Mouse (Mus musculus) right cerebral cortex, postnatal 10 days (tissue): ENCODE measurements around the gene Glmn.

Source experiments
- DNase-seq, 2 experiments: peaks; one replicate each; pipeline ENCODE4 v3.0.0; 2021; ENCODE audit warnings: low spot score in 2 of 2

The Glmn gene

GRCm38 (mm10) chr5:107516087-107516486 is 81.6 kb downstream of the Glmn start:
- DNase-seq: no peak

- DNase-seq: no peak
These were observed 82.2 kb downstream of the Glmn start for GRCm38 (mm10) chr5:107515453-107515852.

- DNase-seq: no peak
These were observed 84.1 kb downstream of the Glmn start for GRCm38 (mm10) chr5:107513583-107513982.

- DNase-seq: no peak
These were observed 86.4 kb downstream of the Glmn start for GRCm38 (mm10) chr5:107511326-107511725.

GRCm38 (mm10) chr5:107510503-107510902 is 87.2 kb downstream of the Glmn start:
- DNase-seq: no peak

GRCm38 (mm10) chr5:107507321-107507720 is 90.4 kb downstream of the Glmn start, which contains the start of gene Gm42669:
Gm42669 (plus strand) TSS chr5:107507621.
- DNase-seq: no peak

GRCm38 (mm10) chr5:107500741-107501140 is 96.9 kb downstream of the Glmn start:
- DNase-seq: no peak

GRCm38 (mm10) chr5:107499891-107500535 is 97.7 kb downstream of the Glmn start:
- no peak for DNase-seq
